Mouse (Mus musculus): Measurements from ENCODE around the gene Ereg. TPM values are rescaled to one million over a fixed set of nuclear protein-coding genes. Genes with fewer than 3 reads are reported as not detected.

Ereg gene
- polyA plus RNA-seq, 1 experiment from 2014 or later, result 0.14 TPM

GRCm38 (mm10) chr5:91047987-91048386, 26.4 kb upstream of the Ereg start:
- no peak for ATAC-seq (replicated peaks; ENCODE audit: low FRiP score)
- no peaks in the 10 kb centered on the region for H3K9me3 ChIP-seq (ENCODE audit: control insufficient read depth, low read length)
- H3K4me1 ChIP-seq (replicated peaks; ENCODE audit: control insufficient read depth, insufficient read depth, low read length), result no peaks in the 10 kb centered on the region
- DNase-seq (ENCODE audit: low spot score), result no peak
- H3K4me2 ChIP-seq, result no peak overlapping the region
- no peaks in the 10 kb centered on the region for H3K36me3 ChIP-seq (ENCODE audit: control insufficient read depth, insufficient read depth, low read length)
- H3K27ac ChIP-seq (ENCODE audit: low read depth, low read length), result no peak overlapping the region
- H3K27me3 ChIP-seq (replicated peaks; ENCODE audit: control insufficient read depth, insufficient read depth, low read length), result no peaks in the 10 kb centered on the region
- H3K9ac ChIP-seq (ENCODE audit: low read depth, low read length), result no peak overlapping the region
- WGBS, result 77% methylated on average over 6 of the region's 6 CpGs
- H3K4me3 ChIP-seq (ENCODE audit: low read depth, low read length), result no peak overlapping the region

- no peaks in the 10 kb centered on the region for H3K36me3 ChIP-seq (ENCODE audit: control insufficient read depth, insufficient read depth, low read length)
- H3K27me3 ChIP-seq (replicated peaks; ENCODE audit: control insufficient read depth, insufficient read depth, low read length), result no peaks in the 10 kb centered on the region
- no peak overlapping the region for H3K4me2 ChIP-seq
- WGBS, result 77% methylated on average over 8 of the region's 8 CpGs
- H3K9ac ChIP-seq (ENCODE audit: low read depth, low read length), result no peak overlapping the region
- no peak overlapping the region for H3K27ac ChIP-seq (ENCODE audit: low read depth, low read length)
- H3K4me1 ChIP-seq (replicated peaks; ENCODE audit: control insufficient read depth, insufficient read depth, low read length), result no peaks in the 10 kb centered on the region
- H3K4me3 ChIP-seq (ENCODE audit: low read depth, low read length), result no peak overlapping the region
- DNase-seq (ENCODE audit: low spot score) (no peak), ATAC-seq (replicated peaks; ENCODE audit: low FRiP score) (no peak)
- H3K9me3 ChIP-seq (ENCODE audit: control insufficient read depth, low read length), result no peaks in the 10 kb centered on the region
These were observed 26.0 kb upstream of the Ereg start for GRCm38 (mm10) chr5:91048397-91048796.

DNA sequence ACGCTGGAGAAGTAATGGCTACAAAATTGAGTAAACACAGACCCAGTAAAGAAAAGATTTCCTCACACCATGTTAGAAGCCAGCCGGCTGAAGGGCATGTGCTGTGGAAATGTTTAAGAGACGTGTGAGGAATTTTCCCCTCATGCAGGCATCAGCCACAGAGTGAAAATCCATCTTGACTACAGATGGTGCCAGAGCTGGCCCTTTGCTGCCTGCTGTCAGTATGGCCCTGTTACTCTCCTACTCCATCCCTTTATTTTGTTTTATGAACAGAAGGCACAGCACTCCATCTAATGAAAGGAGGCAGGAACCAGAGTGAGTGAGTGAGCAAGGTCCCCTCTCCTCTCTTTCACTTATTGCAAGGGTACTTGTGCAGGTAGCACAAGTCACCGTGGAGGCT, 2.1 kb upstream of the Ereg start:
- no peak overlapping the region for H3K4me3 ChIP-seq (ENCODE audit: low read depth, low read length)
- peaks cover 15% of the 10 kb centered on the region for H3K27me3 ChIP-seq (replicated peaks; ENCODE audit: control insufficient read depth, insufficient read depth, low read length)
- no peaks in the 10 kb centered on the region for H3K9me3 ChIP-seq (ENCODE audit: control insufficient read depth, low read length)
- no peak for DNase-seq (ENCODE audit: low spot score)
- no peak for ATAC-seq (replicated peaks; ENCODE audit: low FRiP score)
- no peak overlapping the region for H3K4me2 ChIP-seq
- H3K36me3 ChIP-seq (ENCODE audit: control insufficient read depth, insufficient read depth, low read length), result no peaks in the 10 kb centered on the region
- WGBS, result 73% methylated on average over 4 of the region's 4 CpGs
- no peak overlapping the region for H3K9ac ChIP-seq (ENCODE audit: low read depth, low read length)
- no peaks in the 10 kb centered on the region for H3K4me1 ChIP-seq (replicated peaks; ENCODE audit: control insufficient read depth, insufficient read depth, low read length)
- no peak overlapping the region for H3K27ac ChIP-seq (ENCODE audit: low read depth, low read length)

DNA sequence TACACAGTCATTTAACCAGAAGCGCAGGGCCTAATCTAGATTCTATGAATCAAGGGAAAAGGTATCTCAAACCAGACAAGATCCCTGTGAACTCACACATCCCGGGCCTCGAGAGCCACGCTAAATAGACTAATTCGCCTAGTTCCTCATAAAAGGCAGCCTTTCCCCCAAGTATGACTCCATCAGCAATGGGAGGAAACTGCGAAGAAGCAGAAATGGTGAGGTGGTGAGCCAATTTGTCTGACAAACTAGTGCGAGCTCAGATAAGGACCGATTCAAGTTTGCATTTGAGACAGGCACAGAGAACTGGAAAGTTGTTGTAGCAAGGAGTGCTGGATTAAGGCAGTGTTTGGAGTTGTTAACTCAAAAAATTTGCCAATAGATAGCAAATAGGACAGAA, 796 bp upstream of the Ereg start:
- 44% methylated on average over 8 of the region's 8 CpGs for WGBS
- H3K4me3 ChIP-seq (ENCODE audit: low read depth, low read length), result no peak overlapping the region
- H3K4me2 ChIP-seq, result no peak overlapping the region

DNA sequence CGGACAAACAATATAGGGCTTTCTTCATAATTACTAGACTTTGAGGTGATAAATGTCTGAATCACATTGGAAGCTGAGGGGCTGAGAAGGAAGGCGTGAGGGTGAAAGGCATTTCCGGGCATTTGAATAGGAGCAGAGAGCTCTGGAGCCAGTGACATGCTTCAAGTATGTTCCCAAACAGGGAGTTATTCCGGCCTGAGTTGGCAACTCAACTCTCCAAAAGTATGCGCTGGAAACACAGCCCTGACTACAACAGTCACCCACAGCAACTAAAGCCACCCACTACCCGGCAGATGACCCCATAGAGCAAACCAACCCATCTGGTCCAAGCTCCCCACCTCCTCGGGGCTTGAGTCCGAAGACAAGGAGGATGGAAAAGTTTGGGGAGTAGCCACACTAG, 396 bp upstream of the Ereg start:
- peak overlapping the region; percentile 35 for H3K4me3 ChIP-seq (ENCODE audit: low read depth, low read length)
- H3K4me2 ChIP-seq, result peak overlapping the region; percentile 47
- ATAC-seq (replicated peaks; ENCODE audit: low FRiP score) (no peak), DNase-seq (ENCODE audit: low spot score) (no peak)
- peaks cover 15% of the 10 kb centered on the region for H3K27me3 ChIP-seq (replicated peaks; ENCODE audit: control insufficient read depth, insufficient read depth, low read length)
- no peak overlapping the region for H3K9ac ChIP-seq (ENCODE audit: low read depth, low read length)
- no peaks in the 10 kb centered on the region for H3K4me1 ChIP-seq (replicated peaks; ENCODE audit: control insufficient read depth, insufficient read depth, low read length)
- H3K9me3 ChIP-seq (ENCODE audit: control insufficient read depth, low read length), result no peaks in the 10 kb centered on the region
- WGBS, result 39% methylated on average over 8 of the region's 8 CpGs
- H3K36me3 ChIP-seq (ENCODE audit: control insufficient read depth, insufficient read depth, low read length), result no peaks in the 10 kb centered on the region
- H3K27ac ChIP-seq (ENCODE audit: low read depth, low read length), result no peak overlapping the region

More for the DNA sequence above, 796 bp upstream of the Ereg start:
- no peak overlapping the region for H3K9ac ChIP-seq (ENCODE audit: low read depth, low read length)
- no peak overlapping the region for H3K27ac ChIP-seq (ENCODE audit: low read depth, low read length)
- H3K9me3 ChIP-seq (ENCODE audit: control insufficient read depth, low read length), result no peaks in the 10 kb centered on the region
- no peaks in the 10 kb centered on the region for H3K36me3 ChIP-seq (ENCODE audit: control insufficient read depth, insufficient read depth, low read length)
- H3K4me1 ChIP-seq (replicated peaks; ENCODE audit: control insufficient read depth, insufficient read depth, low read length), result no peaks in the 10 kb centered on the region
- H3K27me3 ChIP-seq (replicated peaks; ENCODE audit: control insufficient read depth, insufficient read depth, low read length), result peaks cover 15% of the 10 kb centered on the region
- ATAC-seq (replicated peaks; ENCODE audit: low FRiP score), result no peak
- no peak for DNase-seq (ENCODE audit: low spot score)

DNA sequence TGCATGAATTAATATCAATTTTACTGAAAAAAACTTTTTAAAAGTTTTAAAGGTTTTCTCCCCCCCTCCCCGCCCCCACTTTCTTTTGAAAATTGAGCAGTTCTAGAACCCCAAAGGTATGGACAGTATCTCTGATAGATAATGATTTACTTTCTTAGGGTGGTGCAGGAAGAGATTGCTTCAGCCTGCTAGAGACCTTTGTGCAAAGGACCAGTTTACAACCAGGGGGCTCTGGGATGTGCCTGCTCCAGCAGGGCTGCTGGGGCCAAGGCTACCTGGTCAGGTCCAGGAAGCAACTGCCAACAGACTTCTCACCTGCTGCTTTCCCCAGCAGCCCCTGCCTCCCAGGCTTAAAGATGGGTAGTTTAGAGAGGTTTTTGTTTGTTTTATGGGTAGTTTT, 599 bp downstream of the Ereg start:
- H3K4me3 ChIP-seq (ENCODE audit: low read depth, low read length), result no peak overlapping the region
- ATAC-seq (replicated peaks; ENCODE audit: low FRiP score), result no peak
- 37% methylated on average over 1 of the region's 1 CpGs for WGBS
- peaks cover 15% of the 10 kb centered on the region for H3K27me3 ChIP-seq (replicated peaks; ENCODE audit: control insufficient read depth, insufficient read depth, low read length)
- peak overlapping the region; percentile 47; the same call in 1 of the 2 replicates for H3K4me2 ChIP-seq
- H3K9ac ChIP-seq (ENCODE audit: low read depth, low read length), result no peak overlapping the region
- no peaks in the 10 kb centered on the region for H3K4me1 ChIP-seq (replicated peaks; ENCODE audit: control insufficient read depth, insufficient read depth, low read length)
- H3K27ac ChIP-seq (ENCODE audit: low read depth, low read length), result no peak overlapping the region
- no peaks in the 10 kb centered on the region for H3K9me3 ChIP-seq (ENCODE audit: control insufficient read depth, low read length)
- no peaks in the 10 kb centered on the region for H3K36me3 ChIP-seq (ENCODE audit: control insufficient read depth, insufficient read depth, low read length)
- no peak for DNase-seq (ENCODE audit: low spot score)

DNA sequence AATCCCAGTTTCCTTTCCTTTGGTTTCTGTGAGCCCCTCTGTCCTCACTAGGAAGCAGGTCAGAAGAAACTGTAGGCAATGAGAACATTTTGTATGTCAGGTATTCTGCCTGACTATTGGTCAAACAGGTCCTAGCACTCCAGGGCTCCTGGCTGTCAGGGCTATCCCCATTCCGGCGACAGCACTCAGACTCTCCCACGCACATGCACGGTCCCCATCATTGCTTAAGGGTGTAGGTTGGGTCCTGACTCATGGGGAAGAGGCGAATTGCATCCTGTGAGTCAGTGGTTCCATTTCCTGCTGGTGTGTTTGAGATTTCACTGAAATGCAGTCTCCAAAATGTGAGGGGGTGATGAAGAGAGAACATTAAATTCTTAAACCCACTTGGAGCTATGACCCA, 8.6 kb downstream of the Ereg start:
- Histone ChIP-seq H3K27me3 (replicated peaks; ENCODE audit: control insufficient read depth, insufficient read depth, low read length) (no peaks in the 10 kb centered on the region), H3K36me3 (ENCODE audit: control insufficient read depth, insufficient read depth, low read length) (no peaks in the 10 kb centered on the region), H3K4me1 (replicated peaks; ENCODE audit: control insufficient read depth, insufficient read depth, low read length) (no peaks in the 10 kb centered on the region), H3K9ac (ENCODE audit: low read depth, low read length) (no peak overlapping the region), H3K9me3 (ENCODE audit: control insufficient read depth, low read length) (no peaks in the 10 kb centered on the region), H3K4me3 (ENCODE audit: low read depth, low read length) (no peak overlapping the region), H3K27ac (ENCODE audit: low read depth, low read length) (no peak overlapping the region), H3K4me2 (no peak overlapping the region)
- DNase-seq (ENCODE audit: low spot score) (no peak), ATAC-seq (replicated peaks; ENCODE audit: low FRiP score) (no peak)
- 48% methylated on average over 5 of the region's 5 CpGs for WGBS

- no peaks in the 10 kb centered on the region for H3K4me1 ChIP-seq (replicated peaks; ENCODE audit: control insufficient read depth, insufficient read depth, low read length)
- WGBS, result 61% methylated on average over 5 of the region's 5 CpGs
- H3K36me3 ChIP-seq (ENCODE audit: control insufficient read depth, insufficient read depth, low read length), result no peaks in the 10 kb centered on the region
- H3K9ac ChIP-seq (ENCODE audit: low read depth, low read length), result no peak overlapping the region
- no peaks in the 10 kb centered on the region for H3K9me3 ChIP-seq (ENCODE audit: control insufficient read depth, low read length)
- H3K27me3 ChIP-seq (replicated peaks; ENCODE audit: control insufficient read depth, insufficient read depth, low read length), result no peaks in the 10 kb centered on the region
- DNase-seq (ENCODE audit: low spot score), result no peak
- H3K4me2 ChIP-seq, result no peak overlapping the region
- no peak overlapping the region for H3K4me3 ChIP-seq (ENCODE audit: low read depth, low read length)
- no peak for ATAC-seq (replicated peaks; ENCODE audit: low FRiP score)
- no peak overlapping the region for H3K27ac ChIP-seq (ENCODE audit: low read depth, low read length)
These were observed 10.9 kb downstream of the Ereg start for GRCm38 (mm10) chr5:91085291-91085690.

DNA sequence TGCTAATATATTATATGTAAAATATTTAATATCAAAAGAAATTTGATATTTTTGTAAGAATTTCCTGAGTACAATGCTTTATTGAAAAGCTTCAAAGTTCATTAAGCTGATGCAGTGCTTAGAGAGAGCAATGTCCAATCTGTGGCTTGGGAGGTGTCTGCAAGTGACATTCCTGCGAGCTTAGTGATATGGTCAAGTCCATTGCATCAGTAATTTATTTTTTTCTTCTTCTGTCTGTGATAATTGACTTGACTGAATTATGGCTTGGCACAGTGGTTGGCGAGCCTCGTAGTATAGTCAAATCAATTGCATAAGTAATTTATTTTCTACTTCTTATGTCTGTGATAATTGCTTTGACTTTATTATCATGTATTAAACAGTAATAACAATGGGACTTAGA, 15.9 kb downstream of the Ereg start:
- no peak overlapping the region for H3K4me3 ChIP-seq (ENCODE audit: low read depth, low read length)
- no peak for DNase-seq (ENCODE audit: low spot score)
- no peak overlapping the region for H3K27ac ChIP-seq (ENCODE audit: low read depth, low read length)
- no peaks in the 10 kb centered on the region for H3K36me3 ChIP-seq (ENCODE audit: control insufficient read depth, insufficient read depth, low read length)
- WGBS, result 79% methylated on average over 3 of the region's 3 CpGs
- no peak overlapping the region for H3K9ac ChIP-seq (ENCODE audit: low read depth, low read length)
- no peak for ATAC-seq (replicated peaks; ENCODE audit: low FRiP score)
- no peak overlapping the region for H3K4me2 ChIP-seq
- H3K9me3 ChIP-seq (ENCODE audit: control insufficient read depth, low read length), result no peaks in the 10 kb centered on the region
- no peaks in the 10 kb centered on the region for H3K27me3 ChIP-seq (replicated peaks; ENCODE audit: control insufficient read depth, insufficient read depth, low read length)
- H3K4me1 ChIP-seq (replicated peaks; ENCODE audit: control insufficient read depth, insufficient read depth, low read length), result no peaks in the 10 kb centered on the region
